In genomic region chr19:38042261-38042722, GRCm38 (mm10) we compare ENCODE assay signal across 9 mouse cellular contexts. TPM values are rescaled to one million over a fixed set of nuclear protein-coding genes. Genes with fewer than 3 reads are reported as not detected.
DNase-seq lines count a peak whose midpoint lies in the region; ATAC-seq and TF ChIP-seq lines count a peak whose summit lies in the region.
"Had no signal": no experiment of that assay in that cellular context is flagged by ENCODE, and none has a peak within 500 bp of the region (broad histone marks: within the 10 kb centered on the region; RNA-seq: fewer than 3 reads in every experiment).

No protein-coding gene starts in this region.

- no peaks in the 10 kb centered on the region for H3K9me3 ChIP-seq in hindbrain, postnatal 0 days (ENCODE audit: low read length)
- H3K9me3 ChIP-seq in liver, embryonic 15.5 days (replicated peaks) = no peaks in the 10 kb centered on the region
- H3K9me3 ChIP-seq: midbrain, embryonic 12.5 days had no signal

- WGBS in hindbrain, postnatal 0 days = 18% methylated on average over 5 of the region's 5 CpGs
- WGBS in liver, embryonic 15.5 days (ENCODE audit: insufficient replicate concordance) = 18% methylated on average over 5 of the region's 5 CpGs
- WGBS in thymus, adult 2 months = 3% methylated on average over 5 of the region's 5 CpGs

- no peak for TF ChIP-seq CTCF in hindbrain, postnatal 0 days (IDR thresholded peaks at IDR 0.05; ENCODE audit: low read depth)
- TF ChIP-seq CTCF in thymus, adult 2 months (IDR thresholded peaks at IDR 0.05; ENCODE audit: borderline replicate concordance, control insufficient read depth, extremely low read depth, insufficient read depth, low read length, poor library complexity) = no peak

- peak overlapping the region; percentile 73 for H3K4me2 ChIP-seq in hindbrain, postnatal 0 days (ENCODE audit: low read depth, low read length)
- peak overlapping the region; percentile 61 for H3K4me2 ChIP-seq in liver, embryonic 15.5 days

- no peak overlapping the region for H3K9ac ChIP-seq in hindbrain, postnatal 0 days (replicated peaks; ENCODE audit: low read length)
- H3K9ac ChIP-seq in liver, embryonic 15.5 days = no peak overlapping the region

- no peak overlapping the region for H3K27ac ChIP-seq in hindbrain, postnatal 0 days
- no peak overlapping the region for H3K27ac ChIP-seq in liver, embryonic 15.5 days (replicated peaks)
- H3K27ac ChIP-seq in thymus, adult 2 months (ENCODE audit: control insufficient read depth, insufficient read depth, low read length) = no peak overlapping the region
- H3K27ac ChIP-seq: midbrain, embryonic 12.5 days had no signal

- H3K27me3 ChIP-seq in hindbrain, postnatal 0 days (ENCODE audit: insufficient read depth, low read length) = 0 out of 2 replicates have a peak, but pooled peaks cover 4% of the 10 kb centered on the region
- peaks cover 44% of the 10 kb centered on the region for H3K27me3 ChIP-seq in liver, embryonic 15.5 days
- no peaks in the 10 kb centered on the region; the same call in 1 of the 2 replicates for H3K27me3 ChIP-seq in thymus, adult 2 months (ENCODE audit: control insufficient read depth, insufficient read depth, low read length)

- no peaks in the 10 kb centered on the region for H3K36me3 ChIP-seq in hindbrain, postnatal 0 days (ENCODE audit: insufficient read depth, low read length)
- H3K36me3 ChIP-seq in liver, embryonic 15.5 days (replicated peaks) = no peaks in the 10 kb centered on the region
- no peaks in the 10 kb centered on the region for H3K36me3 ChIP-seq in thymus, adult 2 months (ENCODE audit: control insufficient read depth, insufficient read depth, low read length)
- H3K36me3 ChIP-seq: midbrain, embryonic 12.5 days had no signal

- no peak for TF ChIP-seq POLR2A in thymus, adult 2 months (IDR thresholded peaks at IDR 0.05; ENCODE audit: control insufficient read depth, extremely low read depth, insufficient read depth, low read length, poor library complexity)

- H3K4me1 ChIP-seq in hindbrain, postnatal 0 days (ENCODE audit: insufficient read depth, low read length) = peaks cover 7% of the 10 kb centered on the region; the same call in 1 of the 2 replicates
- no peaks in the 10 kb centered on the region; the same call in 1 of the 2 replicates for H3K4me1 ChIP-seq in liver, embryonic 15.5 days (replicated peaks)
- H3K4me1 ChIP-seq in thymus, adult 2 months (replicated peaks; ENCODE audit: control insufficient read depth, insufficient read depth, low read length) = no peaks in the 10 kb centered on the region

- no peak for ATAC-seq in hindbrain, postnatal 0 days
- ATAC-seq in liver, embryonic 15.5 days (ENCODE audit: insufficient read depth) = no peak
- no peak for ATAC-seq in inflammation-experienced regulatory T-cells, adult 6 months

- DNase-seq in ovary, postnatal 36 days (ENCODE audit: low spot score) = peak; percentile 56
- DNase-seq in ovary, postnatal 10 days (ENCODE audit: low spot score) = no peak
- peak; percentile 47 for DNase-seq in fibroblast of lung, adult 2 months (ENCODE audit: low read depth)
- DNase-seq in hindbrain, postnatal 0 days (ENCODE audit: low spot score) = peak; percentile 11
- DNase-seq in thymus, adult 2 months = no peak
- no peak for DNase-seq in spleen, postnatal 14 days (ENCODE audit: low spot score in 2 of 2)

- H3K4me3 ChIP-seq in hindbrain, postnatal 0 days (ENCODE audit: low read length) = no peak overlapping the region
- H3K4me3 ChIP-seq in liver, embryonic 15.5 days (replicated peaks) = peak overlapping the region; percentile 49; the same call in 1 of the 2 replicates
- no peak overlapping the region for H3K4me3 ChIP-seq in thymus, adult 2 months (ENCODE audit: control insufficient read depth, insufficient read depth, low read length)

RNA-seq across cellular contexts. Expression of gene Myof, which starts 1.1 kb away (rescaled TPM):
- total RNA-seq in hindbrain, postnatal 0 days (2014; rRNA removed) = 3.7 and 4.2 TPM in 2 replicates
- 1.4 and 2.6 TPM in 2 replicates for polyA plus RNA-seq in hindbrain, postnatal 0 days (2015; fragmentation: Nextera tagmentation; extraction: Ambion mirVana)
- 1.1 and 1.6 TPM in 2 replicates for polyA plus RNA-seq in liver, embryonic 15.5 days (2015; fragmentation: Nextera tagmentation; extraction: Ambion mirVana)
- polyA plus RNA-seq in thymus, adult 2 months (2012; rRNA removed) = 6.4 and 8.1 TPM in 2 replicates
- under 1 TPM in 1 of 3 experiments, not detected in 2; 0.35 TPM for polyA plus RNA-seq in inflammation-experienced regulatory T-cells, adult 6 months (2017; shearing (Covaris generic))

RNA-seq across cellular contexts. Expression of gene Cep55, which starts 12.5 kb away (rescaled TPM):
- 2.3 and 6.6 TPM in 2 replicates for total RNA-seq in hindbrain, postnatal 0 days (2014; rRNA removed)
- polyA plus RNA-seq in hindbrain, postnatal 0 days (2015; fragmentation: Nextera tagmentation; extraction: Ambion mirVana) = 2.5 and 3.8 TPM in 2 replicates
- 4.7 and 5.3 TPM in 2 replicates for polyA plus RNA-seq in liver, embryonic 15.5 days (2015; fragmentation: Nextera tagmentation; extraction: Ambion mirVana)
- polyA plus RNA-seq in thymus, adult 2 months (2012; rRNA removed) = 8.4 and 10.4 TPM in 2 replicates
- 10 to 100 TPM in 1 of 3 experiments, 1 to 10 TPM in 2; 2.7 to 34.6 (median 3.6) TPM for polyA plus RNA-seq in inflammation-experienced regulatory T-cells, adult 6 months (2017; shearing (Covaris generic))

RNA-seq across cellular contexts. Expression of gene Ffar4, which starts 54.6 kb away (rescaled TPM):
- 0.11 TPM in 1 of 2 replicates, not detected in the other for total RNA-seq in hindbrain, postnatal 0 days (2014; rRNA removed)
- 0.24 and 0.29 TPM in 2 replicates for polyA plus RNA-seq in hindbrain, postnatal 0 days (2015; fragmentation: Nextera tagmentation; extraction: Ambion mirVana)
- polyA plus RNA-seq in liver, embryonic 15.5 days (2015; fragmentation: Nextera tagmentation; extraction: Ambion mirVana) = 0.16 and 0.20 TPM in 2 replicates
- 9.0 and 10.7 TPM in 2 replicates for polyA plus RNA-seq in thymus, adult 2 months (2012; rRNA removed)
- under 1 TPM in 2 of 3 experiments, not detected in 1; 0.32 to 0.42 TPM for polyA plus RNA-seq in inflammation-experienced regulatory T-cells, adult 6 months (2017; shearing (Covaris generic))
- polyA plus RNA-seq: midbrain, embryonic 12.5 days had no signal

Comparison
In these comparisons a context has a peak if more than half of its experiments do, and no peak if none do; other contexts are left out.
1. DNase-seq: peak in ovary, postnatal 36 days (single experiment), fibroblast of lung, adult 2 months (single experiment) and hindbrain, postnatal 0 days (single experiment); none in ovary, postnatal 10 days (single experiment), thymus, adult 2 months (single experiment) and spleen, postnatal 14 days (0 of 2).